Comparison of ENCODE assay signal across 31 mouse cellular contexts in genomic region chr17:62766705-62767104, GRCm38 (mm10).
A peak's percentile ranks its signal among the peaks of the same experiment; 100 is the strongest.
DNase-seq lines count a peak whose midpoint lies in the region; ATAC-seq and TF ChIP-seq lines count a peak whose summit lies in the region.
"Had no signal": no experiment of that assay in that cellular context is flagged by ENCODE, and none has a peak within 500 bp of the region (broad histone marks: within the 10 kb centered on the region; RNA-seq: fewer than 3 reads in every experiment).

No protein-coding gene starts in this region.

- TF ChIP-seq CTCF in midbrain, postnatal 0 days (IDR thresholded peaks at IDR 0.05) = no peak

- H3K9ac ChIP-seq in hindbrain, embryonic 16.5 days (ENCODE audit: low read depth, low read length) = no peak overlapping the region
- no peak overlapping the region for H3K9ac ChIP-seq in hindbrain, embryonic 11.5 days (ENCODE audit: low read depth, low read length)
- no peak overlapping the region for H3K9ac ChIP-seq in midbrain, postnatal 0 days (replicated peaks; ENCODE audit: low read length, poor library complexity, severe bottlenecking)
- no peak overlapping the region for H3K9ac ChIP-seq in midbrain, embryonic 11.5 days (ENCODE audit: low read length)
- H3K9ac ChIP-seq: embryonic facial prominence, embryonic 12.5 days; heart, embryonic 12.5 days; limb, embryonic 15.5 days; liver, embryonic 13.5 days; neural tube, embryonic 15.5 days had no signal

- no peaks in the 10 kb centered on the region for H3K27me3 ChIP-seq in hindbrain, embryonic 16.5 days (replicated peaks; ENCODE audit: control insufficient read depth, insufficient read depth, low read length)
- no peaks in the 10 kb centered on the region for H3K27me3 ChIP-seq in hindbrain, embryonic 11.5 days (ENCODE audit: control insufficient read depth, insufficient read depth, low read length)
- no peaks in the 10 kb centered on the region for H3K27me3 ChIP-seq in midbrain, postnatal 0 days (ENCODE audit: insufficient read depth, low read length)
- H3K27me3 ChIP-seq in midbrain, embryonic 11.5 days (ENCODE audit: control insufficient read depth, insufficient read depth, low read length) = no peaks in the 10 kb centered on the region
- H3K27me3 ChIP-seq: CH12.LX; embryonic facial prominence, embryonic 12.5 days; heart, embryonic 12.5 days; limb, embryonic 15.5 days; liver, embryonic 13.5 days; neural tube, embryonic 15.5 days had no signal

- H3K4me1 ChIP-seq in hindbrain, embryonic 16.5 days (ENCODE audit: control insufficient read depth, insufficient read depth, low read depth, low read length) = no peaks in the 10 kb centered on the region
- H3K4me1 ChIP-seq in hindbrain, embryonic 11.5 days (replicated peaks; ENCODE audit: control insufficient read depth, insufficient read depth, low read length) = no peaks in the 10 kb centered on the region
- H3K4me1 ChIP-seq in midbrain, postnatal 0 days (ENCODE audit: insufficient read depth, low read length) = no peaks in the 10 kb centered on the region
- peaks cover 5% of the 10 kb centered on the region; the same call in 1 of the 2 replicates for H3K4me1 ChIP-seq in midbrain, embryonic 11.5 days (ENCODE audit: control insufficient read depth, insufficient read depth, low read length)
- H3K4me1 ChIP-seq: limb, embryonic 15.5 days; liver, embryonic 13.5 days had no signal

- 40% methylated on average over 4 of the region's 4 CpGs for WGBS in hindbrain, embryonic 16.5 days
- WGBS in hindbrain, embryonic 11.5 days = 51% methylated on average over 4 of the region's 4 CpGs
- 54% methylated on average over 4 of the region's 4 CpGs for WGBS in midbrain, postnatal 0 days
- 49% methylated on average over 4 of the region's 4 CpGs for WGBS in midbrain, embryonic 11.5 days

- no peak overlapping the region for H3K4me3 ChIP-seq in hindbrain, embryonic 16.5 days (ENCODE audit: low read length)
- no peak overlapping the region for H3K4me3 ChIP-seq in hindbrain, embryonic 11.5 days (ENCODE audit: low read depth, low read length)
- no peak overlapping the region for H3K4me3 ChIP-seq in midbrain, postnatal 0 days (ENCODE audit: low read depth, low read length)
- no peak overlapping the region for H3K4me3 ChIP-seq in midbrain, embryonic 11.5 days (ENCODE audit: low read depth, low read length)
- H3K4me3 ChIP-seq: embryonic facial prominence, embryonic 12.5 days; heart, adult 2 months; heart, embryonic 12.5 days; limb, embryonic 10.5 days; limb, embryonic 15.5 days; liver, embryonic 13.5 days; neural tube, embryonic 15.5 days had no signal

- DNase-seq in cerebellum, postnatal 10 days = peak; percentile 14 to 25
- DNase-seq in cerebellum, adult 8-10 months = no peak
- no peak for DNase-seq in hindbrain, embryonic 11.5 days (ENCODE audit: low spot score)
- peak; percentile 40 for DNase-seq in midbrain, postnatal 0 days (ENCODE audit: low spot score)
- DNase-seq in midbrain, embryonic 11.5 days (ENCODE audit: low spot score, missing footprints) = no peak
- DNase-seq in kidney, adult 9 months = no peak
- no peak for DNase-seq in adrenal gland, adult 18-20 months (ENCODE audit: low spot score in 2 of 2)
- DNase-seq: adrenal gland, postnatal 10 days; cerebellum, adult 9-10 months; gastrocnemius, postnatal 25 days; heart, adult 2 months; heart, postnatal 4 days; kidney, adult 18-20 months; kidney, postnatal 4 days; liver, embryonic 13.5 days; lung, adult 18-20 months; right cerebral cortex, adult 18-20 months; right cerebral cortex, postnatal 4 days; thymus, adult 2 months; thymus, postnatal 36 days had no signal

- H3K27ac ChIP-seq in hindbrain, embryonic 16.5 days (ENCODE audit: low read depth, low read length) = no peak overlapping the region
- no peak overlapping the region for H3K27ac ChIP-seq in hindbrain, embryonic 11.5 days (ENCODE audit: low read depth, low read length)
- no peak overlapping the region for H3K27ac ChIP-seq in midbrain, postnatal 0 days (ENCODE audit: low read depth, low read length)
- no peak overlapping the region for H3K27ac ChIP-seq in midbrain, embryonic 11.5 days (ENCODE audit: low read depth, low read length)
- H3K27ac ChIP-seq: embryonic facial prominence, embryonic 12.5 days; heart, adult 2 months; kidney, postnatal 0 days; limb, embryonic 10.5 days; limb, embryonic 15.5 days; liver, embryonic 13.5 days; macrophage; neural tube, embryonic 15.5 days had no signal

- no peaks in the 10 kb centered on the region for H3K36me3 ChIP-seq in hindbrain, embryonic 16.5 days (ENCODE audit: control insufficient read depth, insufficient read depth, low read length)
- H3K36me3 ChIP-seq in hindbrain, embryonic 11.5 days (ENCODE audit: control insufficient read depth, insufficient read depth, low read length) = no peaks in the 10 kb centered on the region
- H3K36me3 ChIP-seq in midbrain, postnatal 0 days (ENCODE audit: insufficient read depth, low read length) = no peaks in the 10 kb centered on the region
- H3K36me3 ChIP-seq in midbrain, embryonic 11.5 days (ENCODE audit: control insufficient read depth, insufficient read depth, low read length) = no peaks in the 10 kb centered on the region
- H3K36me3 ChIP-seq: embryonic facial prominence, embryonic 12.5 days; heart, embryonic 12.5 days; limb, embryonic 10.5 days; limb, embryonic 15.5 days; liver, embryonic 13.5 days; neural tube, embryonic 15.5 days had no signal

- no peak overlapping the region for H3K4me2 ChIP-seq in hindbrain, embryonic 16.5 days (ENCODE audit: low read length)
- H3K4me2 ChIP-seq in hindbrain, embryonic 11.5 days (replicated peaks; ENCODE audit: low read depth, low read length) = no peak overlapping the region
- H3K4me2 ChIP-seq in midbrain, postnatal 0 days (ENCODE audit: low read depth, low read length, poor library complexity, severe bottlenecking) = no peak overlapping the region
- H3K4me2 ChIP-seq in midbrain, embryonic 11.5 days = no peak overlapping the region
- H3K4me2 ChIP-seq: embryonic facial prominence, embryonic 12.5 days; heart, embryonic 12.5 days; limb, embryonic 15.5 days; liver, embryonic 13.5 days; neural tube, embryonic 15.5 days had no signal

- peak; percentile 69 for ATAC-seq in hindbrain, embryonic 16.5 days
- no peak for ATAC-seq in hindbrain, embryonic 11.5 days (ENCODE audit: low FRiP score)
- ATAC-seq in midbrain, postnatal 0 days (ENCODE audit: low FRiP score) = no peak
- ATAC-seq in midbrain, embryonic 11.5 days (ENCODE audit: low FRiP score) = no peak
- ATAC-seq: forebrain, embryonic 14.5 days; lung, postnatal 0 days had no signal

- H3K9me3 ChIP-seq in hindbrain, embryonic 16.5 days (ENCODE audit: control insufficient read depth, low read length) = no peaks in the 10 kb centered on the region
- H3K9me3 ChIP-seq in hindbrain, embryonic 11.5 days (ENCODE audit: control insufficient read depth, low read length) = no peaks in the 10 kb centered on the region
- H3K9me3 ChIP-seq in midbrain, postnatal 0 days (ENCODE audit: low read length) = no peaks in the 10 kb centered on the region
- H3K9me3 ChIP-seq in midbrain, embryonic 11.5 days (ENCODE audit: control insufficient read depth, low read length) = no peaks in the 10 kb centered on the region
- H3K9me3 ChIP-seq: embryonic facial prominence, embryonic 12.5 days; heart, embryonic 12.5 days; limb, embryonic 10.5 days; limb, embryonic 15.5 days; liver, embryonic 13.5 days; neural tube, embryonic 15.5 days had no signal

Comparison
In these comparisons a context has a peak if more than half of its experiments do, and no peak if none do; other contexts are left out.
1. DNase-seq: peak in cerebellum, postnatal 10 days (2 of 2) and midbrain, postnatal 0 days (single experiment); none in cerebellum, adult 8-10 months (single experiment), hindbrain, embryonic 11.5 days (single experiment), midbrain, embryonic 11.5 days (single experiment), kidney, adult 9 months (single experiment) and adrenal gland, adult 18-20 months (0 of 2).